Mouse (Mus musculus): Measurements from ENCODE around the gene H2-M11.

H2-M11 gene

GRCm38 (mm10) chr17:36546775-36547174 is at the start of gene H2-M11:
Gene H2-M11, plus strand, starts transcription at chr17:36547075.
- no peak for DNase-seq

GRCm38 (mm10) chr17:36500435-36500834 is 46.4 kb upstream of the H2-M11 start:
- DNase-seq: no peak

GRCm38 (mm10) chr17:36503910-36504309 is 43.0 kb upstream of the H2-M11 start:
- no peak for DNase-seq
